Mouse (Mus musculus): ENCODE measurements around the gene Hirip3. TPM values are rescaled to one million over a fixed set of nuclear protein-coding genes. Genes with fewer than 3 reads are reported as not detected.

Hirip3 gene
- 19.8 and 22.2 TPM in 2 replicates for polyA plus RNA-seq (2015; fragmentation: Nextera tagmentation; extraction: Ambion mirVana)

GRCm38 (mm10) chr7:126861429-126862130, at the start of gene Hirip3:
Gene Hirip3 (plus strand): TSS chr7:126861972.
- ATAC-seq (replicated peaks; ENCODE audit: extremely low read depth, insufficient read depth, low FRiP score), result peak; percentile 93
- Histone ChIP-seq H3K27ac (ENCODE audit: low read length) (peak within 1 kb of the TSS; percentile 88), H3K4me3 (ENCODE audit: low read length) (peak within 1 kb of the TSS; percentile 76), H3K27me3 (ENCODE audit: control insufficient read depth, insufficient read depth, low read length) (no peaks in the 10 kb centered on the region), H3K4me2 (ENCODE audit: low read depth, low read length) (peak within 1 kb of the TSS; percentile 92), H3K9ac (ENCODE audit: low read length) (peak within 1 kb of the TSS; percentile 81), H3K36me3 (ENCODE audit: control insufficient read depth, insufficient read depth) (peaks cover 43% of the 10 kb centered on the region), H3K4me1 (ENCODE audit: control insufficient read depth, insufficient read depth, low read length) (peaks cover 20% of the 10 kb centered on the region), H3K9me3 (replicated peaks; ENCODE audit: control insufficient read depth, low read length) (no peaks in the 10 kb centered on the region)
- whole genome bisulfite sequencing, result under 1% methylated on average over 42 of the region's 42 CpGs

- Histone ChIP-seq H3K36me3 (ENCODE audit: control insufficient read depth, insufficient read depth) (no peaks in the 10 kb centered on the region), H3K4me3 (ENCODE audit: low read length) (no peak overlapping the region), H3K4me2 (ENCODE audit: low read depth, low read length) (no peak overlapping the region), H3K4me1 (ENCODE audit: control insufficient read depth, insufficient read depth, low read length) (no peaks in the 10 kb centered on the region), H3K27ac (ENCODE audit: low read length) (no peak overlapping the region), H3K27me3 (ENCODE audit: control insufficient read depth, insufficient read depth, low read length) (no peaks in the 10 kb centered on the region), H3K9ac (ENCODE audit: low read length) (no peak overlapping the region), H3K9me3 (replicated peaks; ENCODE audit: control insufficient read depth, low read length) (no peaks in the 10 kb centered on the region)
- no peak for ATAC-seq (replicated peaks; ENCODE audit: extremely low read depth, insufficient read depth, low FRiP score)
- WGBS, result 60% methylated on average over 8 of the region's 8 CpGs
These were observed 46.0 kb upstream of the Hirip3 start for GRCm38 (mm10) chr7:126815726-126816222.

- ATAC-seq (replicated peaks; ENCODE audit: extremely low read depth, insufficient read depth, low FRiP score), result no peak
- Histone ChIP-seq H3K9me3 (replicated peaks; ENCODE audit: control insufficient read depth, low read length) (no peaks in the 10 kb centered on the region), H3K4me2 (ENCODE audit: low read depth, low read length) (no peak overlapping the region), H3K27me3 (ENCODE audit: control insufficient read depth, insufficient read depth, low read length) (no peaks in the 10 kb centered on the region), H3K9ac (ENCODE audit: low read length) (no peak overlapping the region), H3K4me3 (ENCODE audit: low read length) (no peak overlapping the region), H3K36me3 (ENCODE audit: control insufficient read depth, insufficient read depth) (no peaks in the 10 kb centered on the region), H3K27ac (ENCODE audit: low read length) (no peak overlapping the region), H3K4me1 (ENCODE audit: control insufficient read depth, insufficient read depth, low read length) (no peaks in the 10 kb centered on the region)
- 85% methylated on average over 8 of the region's 8 CpGs for WGBS
These were observed 45.3 kb upstream of the Hirip3 start for GRCm38 (mm10) chr7:126816494-126816893.

- peaks cover 2% of the 10 kb centered on the region for H3K4me1 ChIP-seq (ENCODE audit: control insufficient read depth, insufficient read depth, low read length)
- H3K36me3 ChIP-seq (ENCODE audit: control insufficient read depth, insufficient read depth), result no peaks in the 10 kb centered on the region
- ATAC-seq (replicated peaks; ENCODE audit: extremely low read depth, insufficient read depth, low FRiP score), result no peak
- no peak overlapping the region for H3K9ac ChIP-seq (ENCODE audit: low read length)
- H3K27me3 ChIP-seq (ENCODE audit: control insufficient read depth, insufficient read depth, low read length), result peaks cover 5% of the 10 kb centered on the region
- no peaks in the 10 kb centered on the region for H3K9me3 ChIP-seq (replicated peaks; ENCODE audit: control insufficient read depth, low read length)
- no peak overlapping the region for H3K4me2 ChIP-seq (ENCODE audit: low read depth, low read length)
- H3K27ac ChIP-seq (ENCODE audit: low read length), result no peak overlapping the region
- 79% methylated on average over 7 of the region's 7 CpGs for WGBS
- no peak overlapping the region for H3K4me3 ChIP-seq (ENCODE audit: low read length)
These were observed 44.2 kb upstream of the Hirip3 start for GRCm38 (mm10) chr7:126817595-126817994.

- Histone ChIP-seq H3K9me3 (replicated peaks; ENCODE audit: control insufficient read depth, low read length) (no peaks in the 10 kb centered on the region), H3K36me3 (ENCODE audit: control insufficient read depth, insufficient read depth) (no peaks in the 10 kb centered on the region), H3K4me2 (ENCODE audit: low read depth, low read length) (no peak overlapping the region), H3K4me3 (ENCODE audit: low read length) (no peak overlapping the region), H3K9ac (ENCODE audit: low read length) (no peak overlapping the region), H3K27ac (ENCODE audit: low read length) (no peak overlapping the region), H3K27me3 (ENCODE audit: control insufficient read depth, insufficient read depth, low read length) (peaks cover 16% of the 10 kb centered on the region), H3K4me1 (ENCODE audit: control insufficient read depth, insufficient read depth, low read length) (peaks cover 9% of the 10 kb centered on the region)
- 16% methylated on average over 1 of the region's 1 CpGs for WGBS
- ATAC-seq (replicated peaks; ENCODE audit: extremely low read depth, insufficient read depth, low FRiP score), result no peak
These were observed 43.0 kb upstream of the Hirip3 start for GRCm38 (mm10) chr7:126818818-126819217.

GRCm38 (mm10) chr7:126821835-126822511, 39.8 kb upstream of the Hirip3 start:
- peaks cover 9% of the 10 kb centered on the region for H3K4me1 ChIP-seq (ENCODE audit: control insufficient read depth, insufficient read depth, low read length)
- H3K36me3 ChIP-seq (ENCODE audit: control insufficient read depth, insufficient read depth), result no peaks in the 10 kb centered on the region
- H3K27ac ChIP-seq (ENCODE audit: low read length), result no peak overlapping the region
- no peaks in the 10 kb centered on the region for H3K9me3 ChIP-seq (replicated peaks; ENCODE audit: control insufficient read depth, low read length)
- 18% methylated on average over 7 of the region's 7 CpGs for WGBS
- no peak overlapping the region for H3K9ac ChIP-seq (ENCODE audit: low read length)
- no peak overlapping the region for H3K4me2 ChIP-seq (ENCODE audit: low read depth, low read length)
- no peak overlapping the region for H3K4me3 ChIP-seq (ENCODE audit: low read length)
- ATAC-seq (replicated peaks; ENCODE audit: extremely low read depth, insufficient read depth, low FRiP score), result peak; percentile 64; the same call in 1 of the 2 replicates
- H3K27me3 ChIP-seq (ENCODE audit: control insufficient read depth, insufficient read depth, low read length), result peaks cover 27% of the 10 kb centered on the region

- no peak overlapping the region; the same call in 1 of the 2 replicates for H3K4me3 ChIP-seq (ENCODE audit: low read length)
- H3K9me3 ChIP-seq (replicated peaks; ENCODE audit: control insufficient read depth, low read length), result no peaks in the 10 kb centered on the region
- no peak overlapping the region for H3K27ac ChIP-seq (ENCODE audit: low read length)
- peak overlapping the region; percentile 49; the same call in 1 of the 2 replicates for H3K4me2 ChIP-seq (ENCODE audit: low read depth, low read length)
- WGBS, result 22% methylated on average over 9 of the region's 9 CpGs
- peaks cover 29% of the 10 kb centered on the region for H3K27me3 ChIP-seq (ENCODE audit: control insufficient read depth, insufficient read depth, low read length)
- peaks cover 9% of the 10 kb centered on the region for H3K4me1 ChIP-seq (ENCODE audit: control insufficient read depth, insufficient read depth, low read length)
- H3K9ac ChIP-seq (ENCODE audit: low read length), result no peak overlapping the region
- H3K36me3 ChIP-seq (ENCODE audit: control insufficient read depth, insufficient read depth), result no peaks in the 10 kb centered on the region
- no peak for ATAC-seq (replicated peaks; ENCODE audit: extremely low read depth, insufficient read depth, low FRiP score)
These were observed 39.0 kb upstream of the Hirip3 start for GRCm38 (mm10) chr7:126822741-126823140.

GRCm38 (mm10) chr7:126823202-126823711, 38.5 kb upstream of the Hirip3 start:
- Histone ChIP-seq H3K9me3 (replicated peaks; ENCODE audit: control insufficient read depth, low read length) (no peaks in the 10 kb centered on the region), H3K36me3 (ENCODE audit: control insufficient read depth, insufficient read depth) (no peaks in the 10 kb centered on the region), H3K27ac (ENCODE audit: low read length) (no peak overlapping the region), H3K27me3 (ENCODE audit: control insufficient read depth, insufficient read depth, low read length) (peaks cover 29% of the 10 kb centered on the region), H3K9ac (ENCODE audit: low read length) (no peak overlapping the region), H3K4me3 (ENCODE audit: low read length) (peak overlapping the region; percentile 34), H3K4me2 (ENCODE audit: low read depth, low read length) (peak overlapping the region; percentile 49), H3K4me1 (ENCODE audit: control insufficient read depth, insufficient read depth, low read length) (peaks cover 9% of the 10 kb centered on the region)
- no peak for ATAC-seq (replicated peaks; ENCODE audit: extremely low read depth, insufficient read depth, low FRiP score)
- WGBS, result 4% methylated on average over 16 of the region's 19 CpGs

- Histone ChIP-seq H3K9ac (ENCODE audit: low read length) (no peak overlapping the region), H3K27ac (ENCODE audit: low read length) (no peak overlapping the region), H3K4me1 (ENCODE audit: control insufficient read depth, insufficient read depth, low read length) (peaks cover 9% of the 10 kb centered on the region), H3K4me2 (ENCODE audit: low read depth, low read length) (no peak overlapping the region), H3K36me3 (ENCODE audit: control insufficient read depth, insufficient read depth) (no peaks in the 10 kb centered on the region), H3K27me3 (ENCODE audit: control insufficient read depth, insufficient read depth, low read length) (peaks cover 29% of the 10 kb centered on the region), H3K4me3 (ENCODE audit: low read length) (no peak overlapping the region), H3K9me3 (replicated peaks; ENCODE audit: control insufficient read depth, low read length) (no peaks in the 10 kb centered on the region)
- 21% methylated on average over 10 of the region's 10 CpGs for WGBS
- ATAC-seq (replicated peaks; ENCODE audit: extremely low read depth, insufficient read depth, low FRiP score), result no peak
These were observed 37.8 kb upstream of the Hirip3 start for GRCm38 (mm10) chr7:126823940-126824339.
